Mouse (Mus musculus): ENCODE measurements at regions not wholly inside any gene's neighbourhood (a gene's known extent, or its start where the extent isn't known, plus 50 kb on each side); places are given as distances from the start of the nearest gene placed in this dataset.

GRCm38 (mm10) chr1:144318289-144318688 lies 69.2 kb upstream of the Rgs1 start:
- TF ChIP-seq GATA1 (IDR thresholded peaks at IDR 0.05; ENCODE audit: borderline replicate concordance, low read length) = no peak
- no peak for TF ChIP-seq FLI1 (IDR thresholded peaks at IDR 0.05; ENCODE audit: low read length)

Data from megakaryocyte, embryonic 14.5 days (primary cell).